Mouse (Mus musculus): ENCODE measurements around the gene Ace. TPM values are rescaled to one million over a fixed set of nuclear protein-coding genes. Genes with fewer than 3 reads are reported as not detected.

The Ace gene
- total RNA-seq, 1 experiment = 1.4 TPM

DNA sequence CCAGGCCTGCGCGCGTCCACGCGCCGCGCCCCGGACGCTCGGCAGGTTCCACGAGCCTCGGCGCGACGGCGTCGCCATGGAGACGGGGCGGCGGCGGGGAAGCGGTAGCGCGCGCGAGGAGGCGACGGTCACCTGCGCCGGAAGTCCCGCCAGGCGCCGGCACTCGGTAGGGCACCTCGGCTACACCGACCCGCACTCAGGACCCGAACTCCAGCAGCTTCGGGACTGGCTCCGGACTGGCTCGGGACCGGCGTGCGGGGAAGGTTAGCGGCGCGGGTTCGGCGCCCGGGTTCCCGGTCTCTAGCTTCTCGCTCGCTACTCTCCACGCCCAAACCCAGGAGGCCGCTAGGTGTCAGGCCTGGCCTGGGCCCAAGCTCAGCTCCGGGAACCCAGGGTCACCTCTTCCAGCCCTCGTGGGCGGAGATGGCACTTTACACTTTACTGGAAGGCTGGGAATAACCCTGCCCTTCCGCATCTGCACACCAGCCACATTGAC is 23.6 kb upstream of the Ace start:
- H3K9me3 ChIP-seq (ENCODE audit: control insufficient read depth, insufficient read depth, low read depth, low read length) = no peaks in the 10 kb centered on the region
- H3K27ac ChIP-seq (ENCODE audit: insufficient read depth, low read depth, low read length, poor library complexity, severe bottlenecking) = no peak overlapping the region
- H3K9ac ChIP-seq (ENCODE audit: insufficient read depth, low read depth, low read length, poor library complexity, severe bottlenecking) = peak overlapping the region; percentile 81
- in situ Hi-C loops (cut with MboI; ENCODE audit: low sequenced_read_pairs in 2 of 2, unreplicated experiment in 2 of 2) = no loop called here
- no peak for DNase-seq (ENCODE audit: low read depth, low spot score)
- TF ChIP-seq HCFC1 (IDR thresholded peaks at IDR 0.05; ENCODE audit: borderline replicate concordance, insufficient read depth, low read length) (peak; percentile 26; the same call in 1 of the 2 replicates), CHD2 (IDR thresholded peaks at IDR 0.05; ENCODE audit: low read depth, low read length) (no peak), MAFK (IDR thresholded peaks at IDR 0.05; ENCODE audit: insufficient read depth, low read depth, low read length) (no peak)
- peaks cover 0 to 19% of the 10 kb centered on the region in 2 experiments; a peak in 1 of 4 replicates for H3K4me1 ChIP-seq (ENCODE audit: control insufficient read depth in 2 of 2, insufficient read depth in 2 of 2, low read length in 2 of 2, poor library complexity in 1 of 2)
- peak overlapping the region; percentile 85 to 86 for H3K4me3 ChIP-seq (ENCODE audit: insufficient read depth in 1 of 2, low read depth in 1 of 2, low read length in 2 of 2, poor library complexity in 1 of 2, severe bottlenecking in 1 of 2)
- no peaks in the 10 kb centered on the region for H3K36me3 ChIP-seq (ENCODE audit: control insufficient read depth, insufficient read depth, low read length, poor library complexity, severe bottlenecking)

DNA sequence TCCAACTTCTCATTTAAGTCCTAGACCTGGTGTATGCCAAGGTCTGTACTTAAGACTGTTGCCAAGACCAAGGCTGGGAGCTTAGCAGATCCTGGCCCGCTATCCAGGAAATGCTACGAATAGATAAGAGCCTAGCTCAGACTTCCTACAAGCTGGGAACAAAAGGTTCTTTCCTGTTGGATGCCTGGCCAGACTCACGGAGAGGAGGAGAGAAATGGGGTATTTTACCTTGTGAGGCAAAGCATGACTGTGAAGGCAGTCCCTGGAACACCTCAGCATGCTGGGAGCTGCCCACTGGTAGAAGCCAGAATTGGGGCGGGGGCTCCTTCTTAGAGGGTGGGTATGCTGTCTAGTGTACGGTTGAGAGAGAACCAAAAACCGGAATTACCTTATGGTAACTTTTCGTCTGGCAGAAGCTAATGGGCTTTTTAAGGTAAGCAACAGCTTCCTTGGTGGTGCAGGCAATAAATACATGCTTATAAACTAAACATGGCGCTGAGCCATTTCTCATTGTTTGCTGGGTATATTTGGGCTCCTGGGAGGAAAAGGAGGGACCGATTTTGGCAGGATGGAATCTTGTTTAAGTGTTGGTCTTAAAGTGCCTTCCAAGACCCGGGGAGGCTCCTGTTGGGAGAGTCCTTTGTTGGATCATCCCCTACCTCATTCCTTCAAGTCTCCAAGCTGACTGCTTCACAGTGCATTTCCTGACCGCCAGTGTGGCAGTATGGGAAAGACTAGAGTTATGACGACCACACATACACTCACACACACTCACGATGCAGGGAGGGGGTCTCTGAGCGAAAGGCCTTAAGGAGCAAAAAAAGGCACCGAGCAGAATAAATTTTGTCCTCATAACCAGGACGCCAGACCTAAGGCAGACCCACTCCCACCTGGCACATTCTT is 22.7 kb upstream of the Ace start:
- H3K9ac ChIP-seq (ENCODE audit: insufficient read depth, low read depth, low read length, poor library complexity, severe bottlenecking) = peak overlapping the region; percentile 48; the same call in 1 of the 2 replicates
- no peaks in the 10 kb centered on the region for H3K36me3 ChIP-seq (ENCODE audit: control insufficient read depth, insufficient read depth, low read length, poor library complexity, severe bottlenecking)
- H3K4me1 ChIP-seq (ENCODE audit: control insufficient read depth in 2 of 2, insufficient read depth in 2 of 2, low read length in 2 of 2, poor library complexity in 1 of 2) = peaks cover 4 to 23% of the 10 kb centered on the region in 2 experiments; a peak in 2 of 4 replicates
- no peak overlapping the region for H3K27ac ChIP-seq (ENCODE audit: insufficient read depth, low read depth, low read length, poor library complexity, severe bottlenecking)
- H3K9me3 ChIP-seq (ENCODE audit: control insufficient read depth, insufficient read depth, low read depth, low read length) = no peaks in the 10 kb centered on the region
- in situ Hi-C loops (cut with MboI; ENCODE audit: low sequenced_read_pairs in 2 of 2, unreplicated experiment in 2 of 2) = no loop called here
- TF ChIP-seq ZC3H11A (IDR thresholded peaks at IDR 0.05; ENCODE audit: borderline replicate concordance, low read depth, low read length) = no peak
- DNase-seq (ENCODE audit: low read depth, low spot score) = no peak
- peak overlapping the region; percentile 85 to 86 for H3K4me3 ChIP-seq (ENCODE audit: insufficient read depth in 1 of 2, low read depth in 1 of 2, low read length in 2 of 2, poor library complexity in 1 of 2, severe bottlenecking in 1 of 2)

DNA sequence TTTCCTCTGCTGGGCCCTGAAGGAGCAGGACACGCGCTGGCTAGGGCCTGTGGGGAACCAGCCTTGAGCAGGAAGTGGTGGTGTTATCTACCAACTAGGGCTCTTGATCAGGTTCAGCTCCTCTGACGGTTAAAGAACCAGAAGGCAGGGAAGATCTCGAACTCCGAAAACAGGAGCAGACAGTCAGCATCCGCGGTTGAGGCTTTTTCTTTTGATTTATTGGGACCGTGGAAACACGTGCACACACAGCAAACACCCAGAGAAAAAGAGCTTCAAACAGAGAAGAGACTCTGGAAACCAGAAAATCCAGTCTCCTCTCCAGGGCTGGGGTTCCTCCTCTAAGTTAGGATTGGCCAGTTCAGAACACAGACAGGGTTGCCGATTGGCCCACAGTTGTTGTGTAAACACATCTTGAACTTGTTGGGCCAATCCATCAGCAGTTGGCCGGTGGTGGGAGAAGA is 21.0 kb upstream of the Ace start:
- H3K4me1 ChIP-seq (ENCODE audit: control insufficient read depth in 2 of 2, insufficient read depth in 2 of 2, low read length in 2 of 2, poor library complexity in 1 of 2) = peaks cover 6 to 29% of the 10 kb centered on the region in 2 experiments; a peak in 3 of 4 replicates
- DNase-seq (ENCODE audit: low read depth, low spot score) = no peak
- TF ChIP-seq ZNF384 (IDR thresholded peaks at IDR 0.05; ENCODE audit: low read depth, low read length) (no peak), ZC3H11A (IDR thresholded peaks at IDR 0.05; ENCODE audit: borderline replicate concordance, low read depth, low read length) (no peak), CHD2 (IDR thresholded peaks at IDR 0.05; ENCODE audit: low read depth, low read length) (no peak), MAFK (IDR thresholded peaks at IDR 0.05; ENCODE audit: insufficient read depth, low read depth, low read length) (no peak), HCFC1 (IDR thresholded peaks at IDR 0.05; ENCODE audit: borderline replicate concordance, insufficient read depth, low read length) (no peak)

DNA sequence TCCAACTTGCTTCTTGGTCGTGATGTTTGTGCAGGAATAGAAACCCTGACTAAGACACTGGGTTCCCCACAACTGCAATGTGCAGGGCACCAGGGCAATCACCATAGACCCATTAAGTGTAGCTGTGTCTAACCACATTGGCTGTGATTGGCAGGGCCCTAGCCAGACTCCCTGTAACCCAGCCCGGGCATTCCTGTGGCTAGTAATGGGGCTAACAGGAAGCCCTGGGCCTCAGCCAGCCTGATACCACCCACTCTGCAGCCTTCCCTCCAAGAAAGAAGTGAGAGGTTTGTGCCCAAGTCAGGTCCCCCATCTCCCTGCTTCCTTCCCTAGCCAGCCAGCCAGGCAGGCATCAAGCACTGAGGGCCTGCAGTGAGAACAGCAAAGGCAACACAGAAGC is 19.5 kb upstream of the Ace start:
- Histone ChIP-seq H3K27ac (ENCODE audit: insufficient read depth, low read depth, low read length, poor library complexity, severe bottlenecking) (no peak overlapping the region), H3K9me3 (ENCODE audit: control insufficient read depth, insufficient read depth, low read depth, low read length) (no peaks in the 10 kb centered on the region), H3K9ac (ENCODE audit: insufficient read depth, low read depth, low read length, poor library complexity, severe bottlenecking) (no peak overlapping the region)

More for the DNA sequence above, 21.0 kb upstream of the Ace start:
- no peak overlapping the region for H3K27ac ChIP-seq (ENCODE audit: insufficient read depth, low read depth, low read length, poor library complexity, severe bottlenecking)
- no peak overlapping the region for H3K4me3 ChIP-seq (ENCODE audit: insufficient read depth in 1 of 2, low read depth in 1 of 2, low read length in 2 of 2, poor library complexity in 1 of 2, severe bottlenecking in 1 of 2)
- no peak overlapping the region for H3K9ac ChIP-seq (ENCODE audit: insufficient read depth, low read depth, low read length, poor library complexity, severe bottlenecking)
- in situ Hi-C loops (cut with MboI; ENCODE audit: low sequenced_read_pairs in 2 of 2, unreplicated experiment in 2 of 2) = no loop called here
- H3K9me3 ChIP-seq (ENCODE audit: control insufficient read depth, insufficient read depth, low read depth, low read length) = no peaks in the 10 kb centered on the region
- no peaks in the 10 kb centered on the region for H3K36me3 ChIP-seq (ENCODE audit: control insufficient read depth, insufficient read depth, low read length, poor library complexity, severe bottlenecking)

More for the DNA sequence above, 19.5 kb upstream of the Ace start:
- in situ Hi-C loops (cut with MboI; ENCODE audit: low sequenced_read_pairs in 2 of 2, unreplicated experiment in 2 of 2) = no loop called here
- no peak for DNase-seq (ENCODE audit: low read depth, low spot score)
- H3K4me1 ChIP-seq (ENCODE audit: control insufficient read depth in 2 of 2, insufficient read depth in 2 of 2, low read length in 2 of 2, poor library complexity in 1 of 2) = peaks cover 7 to 36% of the 10 kb centered on the region in 2 experiments; a peak in 3 of 4 replicates
- H3K4me3 ChIP-seq (ENCODE audit: insufficient read depth in 1 of 2, low read depth in 1 of 2, low read length in 2 of 2, poor library complexity in 1 of 2, severe bottlenecking in 1 of 2) = no peak overlapping the region
- TF ChIP-seq ZC3H11A (IDR thresholded peaks at IDR 0.05; ENCODE audit: borderline replicate concordance, low read depth, low read length) = no peak
- no peak for TF ChIP-seq CHD2 (IDR thresholded peaks at IDR 0.05; ENCODE audit: low read depth, low read length)
- no peak for TF ChIP-seq ZNF384 (IDR thresholded peaks at IDR 0.05; ENCODE audit: low read depth, low read length)
- TF ChIP-seq MAFK (IDR thresholded peaks at IDR 0.05; ENCODE audit: insufficient read depth, low read depth, low read length) = no peak
- no peak for TF ChIP-seq HCFC1 (IDR thresholded peaks at IDR 0.05; ENCODE audit: borderline replicate concordance, insufficient read depth, low read length)
- H3K36me3 ChIP-seq (ENCODE audit: control insufficient read depth, insufficient read depth, low read length, poor library complexity, severe bottlenecking) = no peaks in the 10 kb centered on the region
